Mouse (Mus musculus) testis, adult 2 months (tissue): Measurements from ENCODE around the gene Notum.

Source experiments
- CTCF ChIP-seq: fragments of 200-500 bp; IDR thresholded peaks from 2 replicates; pipeline ENCODE4 v1.5.1; 2012; ENCODE audit warnings: low read depth, mild to moderate bottlenecking, inconsistent platforms, low read length, moderate library complexity; ENCODE audit not compliant: control insufficient read depth, insufficient read depth, insufficient replicate concordance
- POLR2A ChIP-seq: fragments of 200-500 bp; IDR thresholded peaks from 2 replicates; pipeline ENCODE4 v1.6.1; 2012; ENCODE audit warnings: low read depth, mild to moderate bottlenecking, inconsistent platforms, low read length, moderate library complexity; ENCODE audit not compliant: control insufficient read depth

DNA sequence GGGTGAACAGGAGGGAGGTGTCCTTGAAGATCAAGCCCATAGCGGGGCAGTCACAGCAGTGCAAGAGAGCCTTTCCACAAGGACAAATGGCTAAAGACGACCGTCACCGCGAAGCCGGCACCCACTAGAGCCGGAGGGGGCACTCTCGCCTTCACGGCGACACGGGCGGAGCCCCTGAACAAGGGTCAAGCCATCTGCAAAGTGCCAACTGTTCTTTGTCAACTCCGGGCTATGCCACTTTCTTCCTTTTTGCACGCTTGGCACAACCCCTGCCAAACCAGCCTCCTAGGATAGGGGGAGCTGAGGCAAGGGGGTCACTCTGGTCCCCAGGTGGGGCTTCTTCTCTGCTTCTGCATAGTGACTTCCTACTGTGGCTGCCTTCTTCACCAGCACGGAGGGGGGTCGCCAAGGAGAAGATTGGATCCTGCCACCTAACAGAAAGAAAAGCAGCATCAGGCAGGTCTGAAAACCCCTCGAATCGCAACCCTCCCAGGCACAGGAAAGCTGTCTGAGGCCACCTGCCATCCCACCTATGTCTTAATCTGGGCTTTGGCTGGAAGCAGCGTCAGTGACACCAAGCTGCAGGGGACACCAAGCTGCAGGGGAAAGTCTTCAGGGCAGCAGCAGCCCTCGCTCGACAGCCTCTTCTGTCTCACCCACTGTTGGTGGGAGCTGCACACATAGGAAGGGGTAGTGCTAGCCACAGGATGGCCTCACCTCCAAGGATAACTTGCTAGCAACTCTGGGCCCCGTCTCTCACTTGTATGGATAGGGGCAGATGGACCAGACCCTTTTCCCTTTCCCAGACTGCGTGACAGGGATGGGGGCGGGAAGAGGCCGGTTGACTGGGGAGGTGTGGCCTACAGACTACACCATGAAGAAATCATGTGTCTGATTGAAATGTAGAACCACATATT lies 42.1 kb downstream of the Notum start:
- no peak for TF ChIP-seq CTCF
- TF ChIP-seq POLR2A = no peak
